Mouse (Mus musculus) cortical plate, adult 2 months (tissue): ENCODE measurements around the gene Brsk2.

Experiments
- CTCF ChIP-seq: fragments of 200-500 bp; IDR thresholded peaks from 2 replicates; pipeline ENCODE4 v1.5.1; 2011; ENCODE audit warnings: mild to moderate bottlenecking, control low read depth, low read length; ENCODE audit not compliant: insufficient read depth; ENCODE audit errors: extremely low read depth
- POLR2A ChIP-seq: fragments of 200-500 bp; IDR thresholded peaks from 2 replicates; pipeline ENCODE4 v1.6.1; 2011; ENCODE audit warnings: mild to moderate bottlenecking, low read length, control low read depth; ENCODE audit not compliant: insufficient read depth; ENCODE audit errors: extremely low read depth

DNA sequence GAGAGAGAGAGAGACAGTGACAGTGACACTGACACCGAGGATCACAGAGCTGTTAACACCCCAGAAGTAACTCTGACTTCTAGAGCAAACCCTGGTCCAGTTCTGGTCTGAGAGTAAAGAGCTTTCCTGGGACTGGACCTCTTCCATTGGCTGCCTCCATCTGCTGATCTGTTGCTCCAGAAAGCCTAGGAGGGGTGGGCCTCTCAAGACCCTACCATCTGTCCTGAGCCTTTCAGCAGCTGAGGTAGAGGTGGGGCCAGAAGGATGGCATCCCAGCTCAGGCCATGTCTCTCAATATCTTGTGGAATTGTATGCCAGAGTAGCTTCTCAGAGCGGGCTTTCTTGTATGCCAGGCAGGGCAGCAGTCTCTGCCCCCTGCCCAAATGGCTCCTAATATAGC, 8.7 kb downstream of the Brsk2 start:
- TF ChIP-seq CTCF (no peak), POLR2A (no peak)
